Mouse (Mus musculus): ENCODE data around the gene Crtc2. TPM values are rescaled to one million over a fixed set of nuclear protein-coding genes. Genes with fewer than 3 reads are reported as not detected.
A peak's percentile ranks its signal among the peaks of the same experiment; 100 is the strongest.

The Crtc2 gene
- polyA plus RNA-seq, 1 experiment = 56.9 TPM

DNA sequence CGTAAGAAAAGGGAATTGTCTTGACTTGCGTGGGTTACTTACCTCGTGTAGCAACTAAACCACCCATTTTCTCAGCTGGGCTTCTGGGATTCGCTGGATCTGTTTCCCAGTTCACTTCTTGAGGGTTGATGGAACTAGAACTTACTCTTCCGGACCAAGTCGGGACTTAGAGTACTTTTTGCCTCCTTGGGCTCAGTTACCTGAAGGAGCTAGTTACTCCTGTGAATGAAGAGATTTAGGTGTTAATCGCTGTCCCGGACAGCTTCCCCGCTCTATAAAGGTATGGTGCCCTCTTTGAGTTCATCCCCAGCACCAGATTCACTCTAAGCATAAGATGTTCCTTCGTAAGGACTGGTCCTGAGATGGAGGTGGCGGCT, 40.1 kb downstream of the Crtc2 start:
- Histone ChIP-seq H3K27ac (ENCODE audit: insufficient read depth, low read depth, low read length) (peak overlapping the region; percentile 59), H3K4me3 (ENCODE audit: insufficient read depth, low read length) (peak overlapping the region; percentile 80), H3K4me1 (ENCODE audit: control insufficient read depth, insufficient read depth, low read length) (peaks cover 26% of the 10 kb centered on the region)
- no peak for TF ChIP-seq POLR2A (IDR thresholded peaks at IDR 0.05; ENCODE audit: borderline replicate concordance, low read depth, low read length)
- TF ChIP-seq CTCF (IDR thresholded peaks at IDR 0.05; ENCODE audit: low read depth, low read length) = no peak

DNA sequence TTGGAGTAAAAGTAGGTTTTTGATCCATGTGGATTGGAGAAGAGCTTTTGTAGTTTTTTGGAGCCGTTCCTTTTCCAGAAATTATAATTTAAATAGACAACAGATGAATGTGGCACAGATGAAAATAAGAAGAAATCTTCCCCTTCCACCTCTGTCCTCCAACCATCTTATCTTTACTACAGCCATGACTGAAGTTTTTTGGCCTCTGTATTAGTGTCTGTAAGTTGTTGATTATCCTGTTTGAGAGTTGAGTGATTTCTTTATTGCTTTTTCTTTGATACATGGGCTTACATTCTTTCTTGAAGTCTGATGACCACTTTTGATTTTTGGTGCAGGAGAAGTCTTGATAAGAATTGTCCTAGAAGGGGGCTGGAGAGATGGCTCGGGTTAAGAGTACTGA, 40.7 kb downstream of the Crtc2 start:
- H3K4me1 ChIP-seq (ENCODE audit: control insufficient read depth, insufficient read depth, low read length) = peaks cover 26% of the 10 kb centered on the region
- H3K27ac ChIP-seq (ENCODE audit: insufficient read depth, low read depth, low read length) = no peak overlapping the region
- H3K4me3 ChIP-seq (ENCODE audit: insufficient read depth, low read length) = no peak overlapping the region
- TF ChIP-seq CTCF (IDR thresholded peaks at IDR 0.05; ENCODE audit: low read depth, low read length) = no peak

DNA sequence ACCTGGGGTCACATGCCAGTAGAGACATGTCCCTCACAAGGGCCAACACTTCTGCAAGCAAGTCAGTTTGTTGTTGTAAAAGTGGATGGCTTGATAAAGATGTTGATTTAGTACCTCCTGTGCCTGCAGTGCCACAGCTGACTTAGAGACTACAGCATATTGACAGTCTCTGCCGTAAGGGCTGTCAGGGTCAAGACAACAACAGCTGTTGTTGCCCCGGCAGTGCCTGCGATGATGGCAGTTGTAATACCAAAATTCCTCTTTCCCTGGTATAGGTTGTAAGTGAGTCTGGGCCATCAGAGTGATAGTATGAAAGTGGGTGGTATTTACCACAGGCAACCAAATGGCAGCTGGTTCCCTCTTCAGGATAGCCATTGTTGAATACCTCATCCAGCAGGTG, 51.8 kb downstream of the Crtc2 start:
- H3K4me1 ChIP-seq (ENCODE audit: control insufficient read depth, insufficient read depth, low read length) = peaks cover 7% of the 10 kb centered on the region; the same call in 1 of the 2 replicates
- H3K27ac ChIP-seq (ENCODE audit: insufficient read depth, low read depth, low read length) = no peak overlapping the region
- no peak overlapping the region for H3K4me3 ChIP-seq (ENCODE audit: insufficient read depth, low read length)
- TF ChIP-seq POLR2A (IDR thresholded peaks at IDR 0.05; ENCODE audit: borderline replicate concordance, low read depth, low read length) (no peak), CTCF (IDR thresholded peaks at IDR 0.05; ENCODE audit: low read depth, low read length) (no peak)

GRCm38 (mm10) chr3:90309589-90309988, 55.6 kb downstream of the Crtc2 start:
- no peak for TF ChIP-seq POLR2A (IDR thresholded peaks at IDR 0.05; ENCODE audit: borderline replicate concordance, low read depth, low read length)
- Histone ChIP-seq H3K27ac (ENCODE audit: insufficient read depth, low read depth, low read length) (no peak overlapping the region), H3K4me3 (ENCODE audit: insufficient read depth, low read length) (no peak overlapping the region), H3K4me1 (ENCODE audit: control insufficient read depth, insufficient read depth, low read length) (peaks cover 7% of the 10 kb centered on the region; the same call in 1 of the 2 replicates)

GRCm38 (mm10) chr3:90313367-90313766, 59.4 kb downstream of the Crtc2 start:
- Histone ChIP-seq H3K4me1 (ENCODE audit: control insufficient read depth, insufficient read depth, low read length) (peaks cover 6% of the 10 kb centered on the region; the same call in 1 of the 2 replicates), H3K27ac (ENCODE audit: insufficient read depth, low read depth, low read length) (no peak overlapping the region), H3K4me3 (ENCODE audit: insufficient read depth, low read length) (no peak overlapping the region)
- TF ChIP-seq CTCF (IDR thresholded peaks at IDR 0.05; ENCODE audit: low read depth, low read length) = no peak
- no peak for TF ChIP-seq POLR2A (IDR thresholded peaks at IDR 0.05; ENCODE audit: borderline replicate concordance, low read depth, low read length)

Other genes with a start within 250 kb of the Crtc2 start
- 84.4 and 85.5 TPM in 2 replicates for gene 4933434E20Rik, start 202.5 kb upstream of the Crtc2 start, polyA plus RNA-seq (2012; ENCODE audit: insufficient read depth, insufficient read length, missing spikeins)
- 200 and 228 TPM in 2 replicates for gene Ubap2l, start 201.5 kb upstream of the Crtc2 start, polyA plus RNA-seq (2012; ENCODE audit: insufficient read depth, insufficient read length, missing spikeins)
- gene Tpm3, start 181.5 kb upstream of the Crtc2 start, polyA plus RNA-seq (2012; ENCODE audit: insufficient read depth, insufficient read length, missing spikeins) = 739 and 786 TPM in 2 replicates
- gene Nup210l, start 150.0 kb upstream of the Crtc2 start, polyA plus RNA-seq (2012; ENCODE audit: insufficient read depth, insufficient read length, missing spikeins) = 0.28 and 0.69 TPM in 2 replicates
- gene Rps27, start 40.5 kb upstream of the Crtc2 start, polyA plus RNA-seq (2012; ENCODE audit: insufficient read depth, insufficient read length, missing spikeins) = 946 and 1,891 TPM in 2 replicates
- 19.0 and 23.2 TPM in 2 replicates for gene Rab13, start 40.5 kb upstream of the Crtc2 start, polyA plus RNA-seq (2012; ENCODE audit: insufficient read depth, insufficient read length, missing spikeins)
- gene Jtb, start 22.6 kb upstream of the Crtc2 start, polyA plus RNA-seq (2012; ENCODE audit: insufficient read depth, insufficient read length, missing spikeins) = 64.5 and 67.9 TPM in 2 replicates
- 1.3 and 2.9 TPM in 2 replicates for gene Creb3l4, start 10.7 kb upstream of the Crtc2 start, polyA plus RNA-seq (2012; ENCODE audit: insufficient read depth, insufficient read length, missing spikeins)
- 155 and 159 TPM in 2 replicates for gene Slc39a1, start 6.0 kb upstream of the Crtc2 start, polyA plus RNA-seq (2012; ENCODE audit: insufficient read depth, insufficient read length, missing spikeins)
- gene Dennd4b, start 11.0 kb downstream of the Crtc2 start, polyA plus RNA-seq (2012; ENCODE audit: insufficient read depth, insufficient read length, missing spikeins) = 47.7 and 52.9 TPM in 2 replicates
- gene Gatad2b, start 39.0 kb downstream of the Crtc2 start, polyA plus RNA-seq (2012; ENCODE audit: insufficient read depth, insufficient read length, missing spikeins) = 45.6 and 48.2 TPM in 2 replicates
- gene Slc27a3, start 135.8 kb downstream of the Crtc2 start, polyA plus RNA-seq (2012; ENCODE audit: insufficient read depth, insufficient read length, missing spikeins) = 0.72 and 0.83 TPM in 2 replicates
- 18.9 and 20.4 TPM in 2 replicates for gene Ints3, start 179.5 kb downstream of the Crtc2 start, polyA plus RNA-seq (2012; ENCODE audit: insufficient read depth, insufficient read length, missing spikeins)
- 0.17 and 0.89 TPM in 2 replicates for gene Npr1, start 211.7 kb downstream of the Crtc2 start, polyA plus RNA-seq (2012; ENCODE audit: insufficient read depth, insufficient read length, missing spikeins)
- gene Ilf2, start 222.0 kb downstream of the Crtc2 start, polyA plus RNA-seq (2012; ENCODE audit: insufficient read depth, insufficient read length, missing spikeins) = 29.3 and 29.8 TPM in 2 replicates
- gene Snapin, start 236.9 kb downstream of the Crtc2 start, polyA plus RNA-seq (2012; ENCODE audit: insufficient read depth, insufficient read length, missing spikeins) = 96.6 and 101 TPM in 2 replicates

All from bone marrow macrophage, adult 2 months (primary cell).